Mouse (Mus musculus): Measurements from ENCODE around the gene Hoxa5. TPM values are rescaled to one million over a fixed set of nuclear protein-coding genes. Genes with fewer than 3 reads are reported as not detected.

Gene Hoxa5
- not detected for total RNA-seq (2023)

GRCm38 (mm10) chr6:52204050-52204752 is at the start of gene Hoxa5:
Hoxa5 (minus strand) TSS chr6:52204587.

GRCm38 (mm10) chr6:52245757-52246142 is 41.4 kb upstream of the Hoxa5 start, which contains the start of gene Hoxa11:
Hoxa11 (minus strand) TSS chr6:52245810.

DNA sequence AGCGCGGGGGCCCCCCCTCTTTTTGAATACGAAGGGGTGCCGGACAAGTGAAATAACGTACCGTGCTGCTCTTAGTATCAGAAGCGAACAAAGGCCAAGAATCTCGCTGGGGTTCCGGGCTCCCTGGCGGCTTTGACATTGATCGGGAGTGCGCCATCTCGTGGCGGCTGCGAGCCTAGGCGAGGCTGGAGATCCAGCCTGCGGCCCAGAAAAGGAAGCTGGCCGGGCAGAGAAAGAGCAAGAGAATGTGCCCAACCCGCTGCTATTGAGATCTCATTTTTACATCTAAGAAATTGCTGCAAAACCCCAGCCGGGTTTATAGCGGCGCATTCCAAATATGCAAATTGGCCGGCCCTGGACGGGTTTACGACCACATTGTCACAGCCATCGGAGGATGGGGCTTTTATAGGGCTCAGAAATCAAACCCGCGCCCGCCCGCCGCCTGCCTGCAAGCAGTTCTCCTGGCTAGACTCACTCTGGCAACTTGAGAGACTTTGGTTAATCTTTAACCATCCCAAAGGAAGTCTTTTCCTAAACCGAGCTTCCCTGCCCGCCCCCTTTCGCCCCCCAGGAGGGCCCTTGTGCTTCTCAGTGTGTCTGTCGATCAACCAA is 36.1 kb upstream of the Hoxa5 start, which contains the start of gene Hoxa10:
Gene Hoxa10 (minus strand): TSS at position 466 of the 612 bp plus-strand sequence.

GRCm38 (mm10) chr6:52230516-52231165 is 26.3 kb upstream of the Hoxa5 start, which contains the start of gene Hoxa9:
Hoxa9 (minus strand) TSS chr6:52231089.

DNA sequence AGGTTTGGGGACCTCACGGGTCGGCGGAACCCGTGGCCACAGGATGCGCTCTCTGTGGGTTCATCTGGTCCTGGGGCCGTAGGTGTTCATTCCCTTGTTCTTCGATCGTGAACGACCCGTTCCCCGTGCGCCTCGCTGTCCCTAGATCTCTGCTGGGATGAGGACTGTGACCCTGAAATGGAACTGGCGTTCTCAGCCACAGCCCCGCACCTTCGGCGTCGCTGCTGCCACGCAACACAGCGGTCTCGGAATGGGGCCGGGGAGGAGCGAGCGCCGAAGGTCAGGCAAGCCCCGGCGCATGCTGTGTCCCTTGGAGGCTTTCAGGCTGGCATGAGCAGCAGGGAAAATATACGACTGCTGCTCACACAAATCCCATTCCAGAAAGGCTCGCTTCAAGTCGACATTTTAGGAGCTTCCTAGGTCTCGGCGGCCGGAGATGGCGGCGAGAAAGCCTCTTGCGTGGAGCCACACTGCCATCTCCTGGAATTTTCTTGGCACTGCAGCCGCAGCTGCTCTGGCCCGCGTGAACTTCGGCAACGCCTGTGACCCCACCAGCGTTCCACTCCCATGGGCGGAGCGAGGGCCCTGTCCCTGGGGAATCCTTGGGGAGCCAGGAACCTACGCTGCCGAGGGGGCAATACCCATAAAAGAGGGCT is 17.1 kb upstream of the Hoxa5 start, which contains the start of gene Hoxa7:
Gene Hoxa7 (minus strand): TSS at position 518 of the 656 bp plus-strand sequence.

DNA sequence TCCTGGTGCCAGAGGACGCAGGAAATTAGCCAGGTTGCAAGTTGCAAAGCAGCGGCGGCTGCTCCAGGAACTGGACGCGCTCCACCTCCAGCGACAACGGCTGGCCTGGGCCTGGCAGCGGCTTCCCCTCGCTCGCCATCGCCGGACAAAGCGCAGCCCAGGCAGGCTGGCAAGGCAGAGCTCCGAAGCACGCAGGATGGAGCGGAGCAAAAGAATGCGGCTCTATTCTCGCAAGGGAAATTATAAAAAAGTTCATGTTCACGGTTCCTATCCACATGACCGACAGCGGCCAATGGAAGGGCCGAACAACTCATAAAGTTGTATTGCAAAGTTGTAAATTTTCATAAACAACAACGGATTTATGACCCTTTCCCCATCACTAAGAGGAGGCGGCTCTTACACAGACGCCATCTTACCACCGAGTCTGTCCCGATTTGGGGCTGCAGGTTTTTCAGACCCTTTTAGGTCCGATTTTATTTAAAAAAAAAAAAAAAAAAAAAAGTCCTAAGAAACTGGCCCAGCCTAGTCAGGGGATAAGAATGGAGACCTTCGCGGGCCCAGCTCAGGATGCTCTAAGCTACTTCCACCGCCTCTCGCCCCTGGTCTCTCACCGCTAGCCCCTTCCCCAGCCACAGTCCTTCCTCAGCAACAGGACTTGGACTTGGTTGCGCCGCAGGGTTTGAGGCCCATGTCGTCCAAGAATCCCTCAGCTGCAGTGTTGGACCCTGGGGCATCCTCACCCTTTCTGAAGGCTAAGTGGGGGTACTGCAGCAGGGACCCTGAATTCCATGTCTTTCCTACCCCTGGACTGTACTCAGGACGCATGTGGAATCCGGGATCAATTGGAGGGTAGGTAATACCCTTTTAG is 9.0 kb upstream of the Hoxa5 start, which contains the start of the genes Hoxa3 and Gm28308:
Gene Hoxa3 (minus strand): TSS at position 218 of the 868 bp plus-strand sequence.
Gene Gm28308 (minus strand): TSS at position 221 of the 868 bp plus-strand sequence.

DNA sequence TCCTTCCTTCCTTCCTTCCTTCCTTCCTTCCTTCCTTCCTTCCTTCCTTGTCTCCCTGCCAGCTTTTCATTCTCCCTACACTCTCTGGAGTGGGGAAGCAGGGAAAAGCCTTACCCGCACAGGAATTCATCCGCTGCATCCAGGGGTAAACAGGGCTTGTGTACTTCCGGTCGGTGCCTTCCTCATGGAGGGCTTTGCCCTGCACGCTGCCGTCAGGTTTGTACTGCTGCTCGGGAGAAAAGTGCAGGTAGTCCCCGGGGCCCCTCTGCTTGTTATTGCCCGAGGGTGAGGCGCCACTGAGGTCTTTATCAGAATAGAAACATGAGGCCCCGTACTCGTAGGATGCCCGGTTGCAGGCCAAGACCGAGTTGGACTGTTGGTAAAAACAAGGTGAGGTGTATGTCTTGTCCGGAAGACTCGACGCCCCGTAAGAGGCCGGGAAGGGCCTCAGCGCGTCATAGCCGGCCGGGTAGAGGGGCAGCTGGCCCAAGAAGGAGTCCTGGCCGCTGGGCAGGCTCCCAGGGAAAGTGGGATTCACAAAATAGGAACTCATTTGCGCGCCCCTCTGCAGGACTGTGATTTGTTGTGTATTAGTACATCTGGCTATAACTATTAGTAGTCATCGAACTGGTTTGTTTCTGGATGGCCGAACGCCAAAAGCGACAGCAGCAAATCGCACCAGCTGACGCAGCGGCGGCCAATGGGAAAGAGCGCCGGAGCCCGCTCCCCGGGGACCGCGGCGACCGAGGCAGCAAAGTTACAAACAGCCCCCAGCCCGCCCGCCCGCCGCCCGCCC is 3.9 kb upstream of the Hoxa5 start, which contains the start of gene Hoxa6:
Gene Hoxa6 (minus strand): TSS at position 651 of the 796 bp plus-strand sequence.

GRCm38 (mm10) chr6:52190906-52191810 is 13.2 kb downstream of the Hoxa5 start, which contains the start of gene Hoxa4:
Hoxa4 (minus strand) TSS chr6:52191753.

DNA sequence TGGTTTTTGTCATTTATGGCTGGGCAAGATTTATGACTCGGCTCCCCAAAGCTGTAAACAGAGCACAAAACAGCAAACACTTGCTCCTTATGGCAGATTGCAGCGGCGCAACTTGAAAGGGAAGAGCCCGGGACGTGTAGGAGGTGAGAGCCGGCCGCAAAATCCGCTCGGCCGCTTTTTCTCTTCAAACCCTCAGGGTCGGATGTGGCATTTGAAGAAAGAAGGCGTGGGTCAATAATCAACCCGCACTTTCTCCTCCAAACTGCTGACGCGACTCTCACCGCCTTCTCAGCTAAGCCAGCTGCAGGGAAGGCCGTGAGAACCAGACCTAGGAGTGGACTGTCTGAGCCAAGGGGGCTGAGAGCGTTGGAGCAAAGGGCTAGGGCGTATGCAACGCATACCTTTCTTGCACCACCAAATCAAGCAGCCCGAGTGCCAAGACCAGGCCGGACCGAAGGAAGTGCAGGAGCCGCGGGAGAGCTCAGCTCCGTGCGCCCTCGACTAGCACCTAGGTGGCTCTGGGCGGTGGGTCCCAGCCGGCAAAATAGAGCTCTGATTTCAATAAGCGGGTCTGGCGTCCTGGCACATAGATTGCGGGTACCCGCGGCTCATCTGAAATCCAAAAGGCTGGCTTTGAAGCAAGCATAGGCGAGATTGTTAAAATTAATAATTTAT is 27.2 kb downstream of the Hoxa5 start, which contains the start of gene 5730596B20Rik:
Gene 5730596B20Rik (plus strand): TSS at position 438 of the 675 bp plus-strand sequence.

GRCm38 (mm10) chr6:52164626-52165440 is 39.6 kb downstream of the Hoxa5 start, which contains the start of gene Hoxa2:
Hoxa2 (minus strand) TSS chr6:52164831.

GRCm38 (mm10) chr6:52158276-52159051 is 45.9 kb downstream of the Hoxa5 start, which contains the start of gene Hoxa1:
Hoxa1 (minus strand) TSS chr6:52158317.

Other genes with a start within 250 kb of the Hoxa5 start
- gene Skap2, start 192.0 kb downstream of the Hoxa5 start, total RNA-seq (2023): 15.0 TPM
- not detected for gene Hoxa1, start 46.3 kb downstream of the Hoxa5 start, total RNA-seq (2023)
- gene Hoxa2, start 39.8 kb downstream of the Hoxa5 start, total RNA-seq (2023): not detected
- gene 5730596B20Rik, start 27.1 kb downstream of the Hoxa5 start, total RNA-seq (2023): not detected
- not detected for gene Hoxa4, start 12.8 kb downstream of the Hoxa5 start, total RNA-seq (2023)
- gene Hoxa6, start 4.1 kb upstream of the Hoxa5 start, total RNA-seq (2023): not detected
- gene Hoxa3, start 8.7 kb upstream of the Hoxa5 start, total RNA-seq (2023): 0.23 TPM
- not detected for gene Gm28308, start 8.8 kb upstream of the Hoxa5 start, total RNA-seq (2023)
- gene Hoxa7, start 17.3 kb upstream of the Hoxa5 start, total RNA-seq (2023): not detected
- not detected for gene Hoxa9, start 26.5 kb upstream of the Hoxa5 start, total RNA-seq (2023)
- not detected for gene Hoxa10, start 36.3 kb upstream of the Hoxa5 start, total RNA-seq (2023)
- gene Hoxa11, start 41.2 kb upstream of the Hoxa5 start, total RNA-seq (2023): not detected
- gene Hoxa13, start 56.3 kb upstream of the Hoxa5 start, total RNA-seq (2023): not detected
- gene Evx1, start 108.9 kb upstream of the Hoxa5 start, total RNA-seq (2023): 1.7 TPM